Mouse (Mus musculus): ENCODE results near the gene Anp32a. TPM values are rescaled to one million over a fixed set of nuclear protein-coding genes. Genes with fewer than 3 reads are reported as not detected.

Anp32a gene
- polyA plus RNA-seq, 1 experiment, result 100.0 TPM

- TF ChIP-seq USF1 (IDR thresholded peaks at IDR 0.05; ENCODE audit: low read depth) (no peak), CEBPB (IDR thresholded peaks at IDR 0.05; ENCODE audit: low read depth) (no peak)
- Histone ChIP-seq H3K36me3 (ENCODE audit: control insufficient read depth, insufficient read depth) (peaks cover 6% of the 10 kb centered on the region), H3K4me3 (ENCODE audit: insufficient read depth, poor library complexity, severe bottlenecking) (no peak overlapping the region), H3K79me3 (ENCODE audit: low read depth) (peaks cover 51% of the 10 kb centered on the region), H3K27me3 (ENCODE audit: control insufficient read depth, insufficient read depth, insufficient read length) (no peaks in the 10 kb centered on the region), H3K79me2 (ENCODE audit: control insufficient read depth, insufficient read depth) (peaks cover 91% of the 10 kb centered on the region), H3ac (ENCODE audit: control insufficient read depth, insufficient read length, low read depth) (no peak overlapping the region)
Observed at GRCm38 (mm10) chr9:62348050-62348449, 7.0 kb downstream of the Anp32a start.

GRCm38 (mm10) chr9:62348467-62348985 is 7.4 kb downstream of the Anp32a start:
- H3K4me3 ChIP-seq (ENCODE audit: insufficient read depth, poor library complexity, severe bottlenecking), result no peak overlapping the region
- peaks cover 6% of the 10 kb centered on the region for H3K36me3 ChIP-seq (ENCODE audit: control insufficient read depth, insufficient read depth)
- no peaks in the 10 kb centered on the region for H3K27me3 ChIP-seq (ENCODE audit: control insufficient read depth, insufficient read depth, insufficient read length)
- H3ac ChIP-seq (ENCODE audit: control insufficient read depth, insufficient read length, low read depth), result no peak overlapping the region
- peaks cover 86% of the 10 kb centered on the region for H3K79me2 ChIP-seq (ENCODE audit: control insufficient read depth, insufficient read depth)
- peaks cover 51% of the 10 kb centered on the region for H3K79me3 ChIP-seq (ENCODE audit: low read depth)
- no peak for TF ChIP-seq MYOG (IDR thresholded peaks at IDR 0.05; ENCODE audit: control insufficient read depth, extremely low read depth, insufficient read length)
- TF ChIP-seq MYOD1 (IDR thresholded peaks at IDR 0.05; ENCODE audit: control insufficient read depth, insufficient read length, low read depth), result no peak
- TF ChIP-seq USF1 (IDR thresholded peaks at IDR 0.05; ENCODE audit: low read depth), result no peak

- Histone ChIP-seq H3K27me3 (ENCODE audit: control insufficient read depth, insufficient read depth, insufficient read length) (no peaks in the 10 kb centered on the region), H3ac (ENCODE audit: control insufficient read depth, insufficient read length, low read depth) (no peak overlapping the region), H3K79me2 (ENCODE audit: control insufficient read depth, insufficient read depth) (peaks cover 80% of the 10 kb centered on the region), H3K4me3 (ENCODE audit: insufficient read depth, poor library complexity, severe bottlenecking) (no peak overlapping the region), H3K36me3 (ENCODE audit: control insufficient read depth, insufficient read depth) (peaks cover 6% of the 10 kb centered on the region), H3K79me3 (ENCODE audit: low read depth) (peaks cover 46% of the 10 kb centered on the region)
- TF ChIP-seq MYOG (IDR thresholded peaks at IDR 0.05; ENCODE audit: control insufficient read depth, extremely low read depth, insufficient read length) (no peak), FOSL1 (IDR thresholded peaks at IDR 0.05; ENCODE audit: insufficient read depth, low read length, poor library complexity, severe bottlenecking) (no peak), CTCF (IDR thresholded peaks at IDR 0.05; ENCODE audit: control insufficient read depth, insufficient read depth, insufficient read length) (no peak), MYOD1 (IDR thresholded peaks at IDR 0.05; ENCODE audit: control insufficient read depth, insufficient read length, low read depth) (no peak), USF1 (IDR thresholded peaks at IDR 0.05; ENCODE audit: low read depth) (no peak), MAX (IDR thresholded peaks at IDR 0.05) (no peak), CEBPB (IDR thresholded peaks at IDR 0.05; ENCODE audit: low read depth) (no peak)
Observed at GRCm38 (mm10) chr9:62349250-62349649, 8.2 kb downstream of the Anp32a start.

GRCm38 (mm10) chr9:62350721-62351120 is 9.6 kb downstream of the Anp32a start:
- Histone ChIP-seq H3K27me3 (ENCODE audit: control insufficient read depth, insufficient read depth, insufficient read length) (no peaks in the 10 kb centered on the region), H3K36me3 (ENCODE audit: control insufficient read depth, insufficient read depth) (peaks cover 6% of the 10 kb centered on the region), H3K4me3 (ENCODE audit: insufficient read depth, poor library complexity, severe bottlenecking) (no peak overlapping the region), H3ac (ENCODE audit: control insufficient read depth, insufficient read length, low read depth) (no peak overlapping the region), H3K79me3 (ENCODE audit: low read depth) (peaks cover 42% of the 10 kb centered on the region), H3K79me2 (ENCODE audit: control insufficient read depth, insufficient read depth) (peaks cover 80% of the 10 kb centered on the region)
- TF ChIP-seq USF1 (IDR thresholded peaks at IDR 0.05; ENCODE audit: low read depth) (no peak), CEBPB (IDR thresholded peaks at IDR 0.05; ENCODE audit: low read depth) (no peak), FOSL1 (IDR thresholded peaks at IDR 0.05; ENCODE audit: insufficient read depth, low read length, poor library complexity, severe bottlenecking) (no peak), MYOD1 (IDR thresholded peaks at IDR 0.05; ENCODE audit: control insufficient read depth, insufficient read length, low read depth) (no peak), MYOG (IDR thresholded peaks at IDR 0.05; ENCODE audit: control insufficient read depth, extremely low read depth, insufficient read length) (no peak), MAX (IDR thresholded peaks at IDR 0.05) (no peak), CTCF (IDR thresholded peaks at IDR 0.05; ENCODE audit: control insufficient read depth, insufficient read depth, insufficient read length) (no peak)

- Histone ChIP-seq H3K79me3 (ENCODE audit: low read depth) (peaks cover 42% of the 10 kb centered on the region), H3ac (ENCODE audit: control insufficient read depth, insufficient read length, low read depth) (no peak overlapping the region), H3K27me3 (ENCODE audit: control insufficient read depth, insufficient read depth, insufficient read length) (no peaks in the 10 kb centered on the region), H3K79me2 (ENCODE audit: control insufficient read depth, insufficient read depth) (peaks cover 80% of the 10 kb centered on the region), H3K4me3 (ENCODE audit: insufficient read depth, poor library complexity, severe bottlenecking) (no peak overlapping the region), H3K36me3 (ENCODE audit: control insufficient read depth, insufficient read depth) (peaks cover 6% of the 10 kb centered on the region)
- TF ChIP-seq CTCF (IDR thresholded peaks at IDR 0.05; ENCODE audit: control insufficient read depth, insufficient read depth, insufficient read length), result no peak
- no peak for TF ChIP-seq FOSL1 (IDR thresholded peaks at IDR 0.05; ENCODE audit: insufficient read depth, low read length, poor library complexity, severe bottlenecking)
- TF ChIP-seq USF1 (IDR thresholded peaks at IDR 0.05; ENCODE audit: low read depth), result no peak
- no peak for TF ChIP-seq MAX (IDR thresholded peaks at IDR 0.05)
- no peak for TF ChIP-seq CEBPB (IDR thresholded peaks at IDR 0.05; ENCODE audit: low read depth)
- TF ChIP-seq MYOD1 (IDR thresholded peaks at IDR 0.05; ENCODE audit: control insufficient read depth, insufficient read length, low read depth), result no peak
Observed at GRCm38 (mm10) chr9:62351200-62351599, 10.1 kb downstream of the Anp32a start.

GRCm38 (mm10) chr9:62353784-62354183 is 12.7 kb downstream of the Anp32a start:
- H3ac ChIP-seq (ENCODE audit: control insufficient read depth, insufficient read length, low read depth), result no peak overlapping the region
- H3K79me3 ChIP-seq (ENCODE audit: low read depth), result peaks cover 40% of the 10 kb centered on the region
- TF ChIP-seq CEBPB (IDR thresholded peaks at IDR 0.05; ENCODE audit: low read depth), result no peak
- TF ChIP-seq MAX (IDR thresholded peaks at IDR 0.05), result peak; percentile 59
- TF ChIP-seq USF1 (IDR thresholded peaks at IDR 0.05; ENCODE audit: low read depth), result peak; percentile 15
- peak; percentile 66 for TF ChIP-seq FOSL1 (IDR thresholded peaks at IDR 0.05; ENCODE audit: insufficient read depth, low read length, poor library complexity, severe bottlenecking)
- TF ChIP-seq MYOD1 (IDR thresholded peaks at IDR 0.05; ENCODE audit: control insufficient read depth, insufficient read length, low read depth), result no peak
- TF ChIP-seq CTCF (IDR thresholded peaks at IDR 0.05; ENCODE audit: control insufficient read depth, insufficient read depth, insufficient read length), result no peak
- no peaks in the 10 kb centered on the region for H3K27me3 ChIP-seq (ENCODE audit: control insufficient read depth, insufficient read depth, insufficient read length)
- no peak overlapping the region for H3K4me3 ChIP-seq (ENCODE audit: insufficient read depth, poor library complexity, severe bottlenecking)
- H3K79me2 ChIP-seq (ENCODE audit: control insufficient read depth, insufficient read depth), result peaks cover 80% of the 10 kb centered on the region
- peaks cover 4% of the 10 kb centered on the region for H3K36me3 ChIP-seq (ENCODE audit: control insufficient read depth, insufficient read depth)

Measured in C2C12 (cell line).